Mouse (Mus musculus): ENCODE measurements around the gene Crhbp. TPM values are rescaled to one million over a fixed set of nuclear protein-coding genes. Genes with fewer than 3 reads are reported as not detected.

The Crhbp gene
- 0.16 and 0.18 TPM in 2 replicates for polyA plus RNA-seq (2015; fragmentation: Nextera tagmentation; extraction: Ambion mirVana)

DNA sequence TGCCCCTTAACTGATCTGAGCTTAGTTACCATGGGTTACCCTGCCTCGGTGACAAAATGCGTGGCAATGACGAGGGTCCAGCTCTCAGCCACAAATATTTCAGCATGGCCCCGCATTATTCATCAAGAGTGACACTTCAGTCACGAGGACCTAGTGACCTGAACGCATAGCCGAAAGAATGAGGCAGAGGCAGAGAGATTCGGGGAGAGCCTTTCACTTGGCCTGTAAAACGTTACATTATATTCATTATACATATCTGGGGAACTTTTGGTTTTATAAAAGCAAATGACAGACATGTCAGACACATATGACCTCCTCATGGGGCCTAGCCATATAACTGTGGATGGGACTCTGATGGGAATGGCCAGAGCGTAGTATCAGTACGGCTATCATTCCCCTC lies at the start of gene Crhbp:
TSS of gene Crhbp (minus strand) at position 101 of the 400 bp plus-strand sequence.
- 52% methylated on average over 11 of the region's 11 CpGs for WGBS (ENCODE audit: insufficient replicate concordance)
- Histone ChIP-seq H3K4me2 (peak within 1 kb of the TSS; percentile 40), H3K9ac (no peak within 1 kb of the TSS), H3K36me3 (replicated peaks) (no peaks in the 10 kb centered on the region), H3K9me3 (replicated peaks) (no peaks in the 10 kb centered on the region), H3K4me1 (replicated peaks) (no peaks in the 10 kb centered on the region), H3K27me3 (peaks cover 62% of the 10 kb centered on the region), H3K4me3 (replicated peaks) (no peak within 1 kb of the TSS), H3K27ac (replicated peaks) (no peak within 1 kb of the TSS)
- ATAC-seq (ENCODE audit: insufficient read depth) = no peak

DNA sequence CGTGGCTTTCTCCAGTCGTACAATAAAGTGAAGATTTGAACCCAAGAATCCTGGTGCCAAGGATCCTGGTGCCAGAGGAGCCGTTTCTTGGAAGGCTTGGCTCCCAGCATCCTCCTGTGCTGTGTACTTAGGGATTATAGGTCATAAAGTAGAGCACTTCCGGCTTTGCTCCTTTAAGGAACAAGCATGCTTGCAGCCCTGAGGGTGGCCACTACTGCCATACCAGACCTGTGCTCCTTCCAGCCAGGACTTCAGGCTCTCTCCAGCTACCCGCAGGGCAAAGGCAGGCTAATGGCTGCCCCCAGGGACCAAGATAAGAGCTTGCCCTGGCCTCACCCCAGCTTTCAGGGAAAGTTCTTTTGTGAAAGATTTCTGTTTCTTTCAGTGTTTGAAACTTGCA lies 48.6 kb upstream of the Crhbp start:
- Histone ChIP-seq H3K4me3 (replicated peaks) (no peak overlapping the region), H3K9ac (no peak overlapping the region), H3K4me2 (no peak overlapping the region), H3K36me3 (replicated peaks) (no peaks in the 10 kb centered on the region), H3K9me3 (replicated peaks) (no peaks in the 10 kb centered on the region), H3K27me3 (no peaks in the 10 kb centered on the region; the same call in 1 of the 2 replicates), H3K27ac (replicated peaks) (no peak overlapping the region), H3K4me1 (replicated peaks) (no peaks in the 10 kb centered on the region)
- no peak for ATAC-seq (ENCODE audit: insufficient read depth)
- 52% methylated on average over 5 of the region's 5 CpGs for WGBS (ENCODE audit: insufficient replicate concordance)

DNA sequence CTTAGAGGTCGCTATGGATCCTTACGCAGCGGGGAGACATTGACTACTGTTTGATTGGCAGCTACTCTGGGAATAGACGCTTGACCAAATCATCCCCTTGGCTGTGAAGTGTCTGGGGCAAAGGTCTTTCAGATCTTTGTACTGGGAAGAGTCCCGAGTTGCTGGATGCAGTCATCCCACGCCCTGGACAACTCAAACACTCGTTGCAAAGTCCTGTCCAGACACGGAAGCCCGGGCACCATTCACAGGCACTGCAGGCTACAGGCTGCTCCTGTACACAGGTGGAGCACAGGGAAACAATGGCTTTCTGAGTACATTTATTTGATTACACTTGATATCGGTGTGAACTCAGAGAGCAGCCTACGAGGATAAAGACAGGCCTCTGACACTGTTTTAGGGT lies 46.6 kb upstream of the Crhbp start:
- H3K4me3 ChIP-seq (replicated peaks) = no peak overlapping the region
- no peaks in the 10 kb centered on the region for H3K36me3 ChIP-seq (replicated peaks)
- H3K27ac ChIP-seq (replicated peaks) = no peak overlapping the region
- no peak overlapping the region for H3K4me2 ChIP-seq
- peaks cover 5% of the 10 kb centered on the region for H3K27me3 ChIP-seq
- WGBS (ENCODE audit: insufficient replicate concordance) = 58% methylated on average over 11 of the region's 11 CpGs
- H3K4me1 ChIP-seq (replicated peaks) = no peaks in the 10 kb centered on the region
- no peaks in the 10 kb centered on the region for H3K9me3 ChIP-seq (replicated peaks)
- H3K9ac ChIP-seq = no peak overlapping the region
- no peak for ATAC-seq (ENCODE audit: insufficient read depth)

DNA sequence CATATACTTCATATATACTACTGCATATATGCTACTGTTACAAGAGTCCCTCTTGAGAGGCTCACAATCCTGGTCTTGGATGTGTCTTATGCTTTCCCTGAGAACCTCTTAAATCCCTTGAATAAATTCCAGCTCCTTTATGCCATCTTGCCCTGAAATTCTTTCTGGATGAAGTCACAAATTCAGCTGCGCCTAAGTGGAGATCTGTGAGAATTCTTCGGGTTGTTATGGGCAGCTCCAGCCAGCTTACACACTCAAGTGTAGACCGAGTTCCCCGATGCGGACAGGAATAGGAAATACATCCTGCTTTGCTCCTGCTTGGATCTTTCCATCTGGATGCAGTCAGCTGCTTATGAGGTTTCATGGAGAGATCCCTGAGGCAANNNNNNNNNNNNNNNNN lies 39.9 kb upstream of the Crhbp start:
- Histone ChIP-seq H3K4me1 (replicated peaks) (no peaks in the 10 kb centered on the region), H3K4me3 (replicated peaks) (no peak overlapping the region), H3K27me3 (peaks cover 17% of the 10 kb centered on the region), H3K4me2 (no peak overlapping the region), H3K27ac (replicated peaks) (no peak overlapping the region), H3K9me3 (replicated peaks) (no peaks in the 10 kb centered on the region), H3K36me3 (replicated peaks) (no peaks in the 10 kb centered on the region), H3K9ac (no peak overlapping the region)
- no peak for ATAC-seq (ENCODE audit: insufficient read depth)
- whole genome bisulfite sequencing (ENCODE audit: insufficient replicate concordance) = 50% methylated on average over 5 of the region's 5 CpGs

DNA sequence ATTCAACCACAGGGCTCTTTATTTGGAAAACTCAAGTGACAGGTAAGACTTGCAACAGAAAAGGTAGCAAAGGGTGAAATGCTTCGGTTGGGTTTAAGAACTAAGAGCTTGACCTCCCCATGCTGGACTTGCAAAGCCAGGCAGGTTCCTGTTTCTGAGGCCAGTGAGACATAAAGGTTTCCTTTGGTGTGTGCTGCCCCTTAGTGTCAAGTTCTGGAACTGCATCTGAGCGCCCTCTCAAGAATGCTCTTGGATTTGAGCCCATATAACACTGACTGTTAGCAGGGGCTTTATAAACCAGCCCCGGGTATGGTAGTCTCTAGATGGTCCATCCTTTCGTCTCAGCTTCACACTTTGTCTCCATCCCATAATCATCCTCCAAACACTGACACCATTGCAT lies 36.7 kb upstream of the Crhbp start:
- ATAC-seq (ENCODE audit: insufficient read depth) = no peak
- Histone ChIP-seq H3K4me2 (no peak overlapping the region), H3K36me3 (replicated peaks) (no peaks in the 10 kb centered on the region), H3K9ac (no peak overlapping the region), H3K4me3 (replicated peaks) (no peak overlapping the region), H3K27me3 (peaks cover 23% of the 10 kb centered on the region), H3K9me3 (replicated peaks) (no peaks in the 10 kb centered on the region), H3K27ac (replicated peaks) (no peak overlapping the region), H3K4me1 (replicated peaks) (peaks cover 6% of the 10 kb centered on the region; the same call in 1 of the 2 replicates)
- 2% methylated on average over 4 of the region's 4 CpGs for WGBS (ENCODE audit: insufficient replicate concordance)

DNA sequence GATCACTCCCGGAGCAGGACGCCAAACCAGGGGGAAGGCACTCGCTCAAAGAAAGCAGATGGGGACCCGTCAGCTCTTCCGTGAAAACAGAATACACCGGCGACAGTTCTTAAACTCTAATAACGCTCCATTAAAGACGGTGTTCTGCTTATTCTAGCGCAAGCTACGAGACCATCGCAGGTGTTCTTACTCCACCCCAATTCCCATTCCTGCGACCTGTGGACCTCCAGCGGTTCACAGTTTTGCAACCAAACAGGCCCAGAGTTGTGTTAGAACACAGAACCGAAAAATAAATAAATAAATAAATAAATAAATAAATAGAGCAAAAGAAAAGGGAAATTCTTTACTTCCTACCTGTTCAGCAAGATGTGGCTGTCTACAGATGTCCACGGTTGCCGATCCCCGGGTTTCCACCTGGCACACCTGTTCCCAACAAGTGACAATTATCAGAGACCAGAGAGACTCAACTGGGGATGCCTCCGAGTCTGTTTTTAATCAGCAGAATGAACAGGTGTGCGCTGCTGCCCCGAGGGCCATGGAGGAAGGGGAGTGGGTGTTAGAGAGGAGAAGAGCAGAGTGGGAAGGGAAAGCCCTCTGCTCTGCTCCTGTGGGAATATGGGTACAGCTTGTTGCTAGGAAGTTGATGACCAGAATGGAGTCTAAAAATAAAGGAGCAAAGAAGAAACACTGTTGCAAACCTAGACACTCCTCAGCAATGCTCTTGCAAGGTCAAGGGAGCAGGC lies 34.1 kb upstream of the Crhbp start, which contains the start of gene S100z:
TSS of gene S100z (minus strand) at position 51 of the 743 bp plus-strand sequence.
- WGBS (ENCODE audit: insufficient replicate concordance) = 83% methylated on average over 21 of the region's 21 CpGs
- Histone ChIP-seq H3K4me2 (no peak within 1 kb of the TSS), H3K4me1 (replicated peaks) (peaks cover 32% of the 10 kb centered on the region), H3K27ac (replicated peaks) (no peak within 1 kb of the TSS), H3K9me3 (replicated peaks) (no peaks in the 10 kb centered on the region), H3K27me3 (peaks cover 17% of the 10 kb centered on the region), H3K9ac (no peak within 1 kb of the TSS), H3K4me3 (replicated peaks) (no peak within 1 kb of the TSS), H3K36me3 (replicated peaks) (no peaks in the 10 kb centered on the region)
- no peak for ATAC-seq (ENCODE audit: insufficient read depth)

DNA sequence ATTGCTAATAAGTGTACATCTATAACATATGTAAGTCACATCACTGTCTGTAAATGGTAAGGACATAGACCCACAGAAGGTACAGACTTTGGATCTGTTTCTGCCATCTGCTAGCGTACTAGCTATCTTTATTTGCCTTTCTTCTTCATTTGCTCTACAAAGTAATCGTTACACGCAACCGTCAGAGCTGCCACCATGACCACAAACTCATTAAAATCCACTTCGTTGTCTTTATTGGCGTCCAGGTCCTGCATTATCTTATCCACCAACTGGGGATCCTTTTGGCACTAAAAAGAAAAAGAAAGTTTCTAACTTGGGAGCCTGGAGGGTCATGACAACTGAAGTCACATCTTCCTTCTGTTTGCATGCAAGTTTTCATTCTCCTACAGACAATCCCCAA lies 32.4 kb upstream of the Crhbp start:
- 31% methylated on average over 6 of the region's 6 CpGs for WGBS (ENCODE audit: insufficient replicate concordance)
- Histone ChIP-seq H3K9ac (no peak overlapping the region), H3K4me2 (no peak overlapping the region), H3K27me3 (peaks cover 11% of the 10 kb centered on the region; the same call in 1 of the 2 replicates), H3K4me1 (replicated peaks) (peaks cover 34% of the 10 kb centered on the region), H3K9me3 (replicated peaks) (no peaks in the 10 kb centered on the region), H3K36me3 (replicated peaks) (no peaks in the 10 kb centered on the region), H3K27ac (replicated peaks) (no peak overlapping the region), H3K4me3 (replicated peaks) (no peak overlapping the region)
- ATAC-seq (ENCODE audit: insufficient read depth) = no peak

DNA sequence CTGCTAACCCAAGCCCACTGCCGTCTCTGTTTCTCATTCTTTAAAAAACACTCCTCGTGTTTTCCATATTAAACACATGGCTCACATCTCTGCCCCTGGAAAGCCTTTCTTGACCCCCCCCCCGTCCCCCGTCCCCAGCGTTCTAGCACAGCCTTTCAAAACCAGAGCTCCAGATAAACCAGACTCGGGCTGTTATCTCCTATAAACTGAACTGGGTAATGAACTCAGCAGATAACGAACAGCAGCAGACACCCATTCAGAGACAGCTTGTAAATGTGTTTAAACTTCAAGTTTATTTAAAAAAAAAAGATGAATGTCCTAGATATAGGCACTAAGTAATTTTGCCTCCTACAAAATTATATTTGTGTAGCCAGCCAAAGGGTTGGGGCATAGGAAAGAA lies 30.4 kb upstream of the Crhbp start:
- Histone ChIP-seq H3K27ac (replicated peaks) (peak overlapping the region; percentile 34; the same call in 1 of the 2 replicates), H3K36me3 (replicated peaks) (no peaks in the 10 kb centered on the region), H3K4me2 (peak overlapping the region; percentile 32), H3K9ac (no peak overlapping the region), H3K27me3 (peaks cover 11% of the 10 kb centered on the region; the same call in 1 of the 2 replicates), H3K9me3 (replicated peaks) (no peaks in the 10 kb centered on the region), H3K4me3 (replicated peaks) (no peak overlapping the region), H3K4me1 (replicated peaks) (peaks cover 34% of the 10 kb centered on the region)
- peak; percentile 63 for ATAC-seq (ENCODE audit: insufficient read depth)
- 23% methylated on average over 7 of the region's 7 CpGs for WGBS (ENCODE audit: insufficient replicate concordance)

DNA sequence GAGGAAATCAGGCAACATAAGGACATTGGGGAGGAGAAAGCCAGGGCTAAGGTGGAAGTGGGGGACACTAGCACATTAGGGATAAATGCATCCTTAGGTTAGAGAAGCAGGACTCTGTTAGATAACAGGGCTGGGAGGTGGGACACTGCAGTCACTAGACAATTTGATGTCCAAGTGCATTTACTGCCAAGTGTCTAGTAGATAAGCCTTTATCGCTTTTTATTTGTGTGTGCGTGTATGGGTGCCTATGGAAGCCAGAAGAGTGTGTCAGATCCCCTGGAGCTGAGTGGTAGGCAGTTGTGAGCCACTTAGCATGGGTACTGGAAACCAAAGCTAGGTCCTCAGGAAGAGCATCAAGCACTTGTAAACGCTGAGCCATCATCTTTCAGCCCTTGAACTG lies 29.6 kb upstream of the Crhbp start:
- H3K4me2 ChIP-seq = peak overlapping the region; percentile 32
- H3K4me1 ChIP-seq (replicated peaks) = peaks cover 34% of the 10 kb centered on the region
- no peak overlapping the region for H3K9ac ChIP-seq
- H3K27me3 ChIP-seq = peaks cover 9% of the 10 kb centered on the region; the same call in 1 of the 2 replicates
- no peaks in the 10 kb centered on the region for H3K9me3 ChIP-seq (replicated peaks)
- H3K4me3 ChIP-seq (replicated peaks) = no peak overlapping the region
- 25% methylated on average over 3 of the region's 3 CpGs for WGBS (ENCODE audit: insufficient replicate concordance)
- H3K27ac ChIP-seq (replicated peaks) = peak overlapping the region; percentile 34; the same call in 1 of the 2 replicates
- no peaks in the 10 kb centered on the region for H3K36me3 ChIP-seq (replicated peaks)
- ATAC-seq (ENCODE audit: insufficient read depth) = peak; percentile 82

DNA sequence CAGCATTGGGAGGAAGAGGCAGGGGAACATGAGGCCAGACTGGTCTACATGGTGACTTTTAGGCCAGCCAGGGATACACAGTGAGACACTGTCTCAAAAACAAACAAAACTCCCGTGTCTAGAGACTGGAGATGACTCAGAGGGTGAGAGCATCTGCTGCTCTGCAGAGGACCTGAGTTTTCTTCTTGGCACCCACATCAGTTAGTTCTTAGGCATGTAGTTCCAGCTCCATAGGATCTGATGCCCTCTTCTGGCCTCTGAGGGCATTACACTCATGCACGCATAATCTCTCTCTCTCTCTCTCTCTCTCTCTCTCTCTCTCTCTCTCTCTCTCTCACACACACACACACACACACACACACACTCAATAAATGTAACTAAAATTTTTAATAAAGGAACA lies 26.2 kb upstream of the Crhbp start:
- no peak overlapping the region for H3K4me2 ChIP-seq
- H3K4me1 ChIP-seq (replicated peaks) = peaks cover 23% of the 10 kb centered on the region
- H3K9me3 ChIP-seq (replicated peaks) = no peaks in the 10 kb centered on the region
- no peaks in the 10 kb centered on the region for H3K36me3 ChIP-seq (replicated peaks)
- no peaks in the 10 kb centered on the region for H3K27me3 ChIP-seq
- WGBS (ENCODE audit: insufficient replicate concordance) = 62% methylated on average over 2 of the region's 2 CpGs
- H3K4me3 ChIP-seq (replicated peaks) = no peak overlapping the region
- ATAC-seq (ENCODE audit: insufficient read depth) = no peak
- no peak overlapping the region for H3K27ac ChIP-seq (replicated peaks)
- H3K9ac ChIP-seq = no peak overlapping the region

DNA sequence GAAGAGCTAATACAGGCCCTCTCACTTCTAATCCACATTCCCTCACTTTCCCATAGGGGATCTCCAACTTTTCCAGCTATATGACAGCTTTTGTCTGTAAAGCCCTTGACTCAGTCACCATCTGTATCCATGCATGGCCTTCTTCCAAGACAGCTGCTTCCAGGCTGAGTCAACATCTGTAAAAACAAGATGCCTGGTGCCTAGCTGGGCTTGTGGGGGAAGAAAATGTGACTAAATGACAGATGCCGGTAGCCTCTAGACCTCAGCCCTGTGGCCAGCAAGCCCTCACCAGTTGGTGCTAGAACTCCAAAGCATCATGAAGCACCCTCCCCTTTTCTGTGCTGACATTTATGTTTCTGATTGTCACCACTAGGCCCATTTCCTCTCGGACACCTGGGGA lies 6.8 kb upstream of the Crhbp start:
- H3K27me3 ChIP-seq = peaks cover 8% of the 10 kb centered on the region; the same call in 1 of the 2 replicates
- H3K9me3 ChIP-seq (replicated peaks) = no peaks in the 10 kb centered on the region
- ATAC-seq (ENCODE audit: insufficient read depth) = no peak
- no peaks in the 10 kb centered on the region for H3K36me3 ChIP-seq (replicated peaks)
- H3K9ac ChIP-seq = no peak overlapping the region
- no peak overlapping the region for H3K27ac ChIP-seq (replicated peaks)
- no peak overlapping the region for H3K4me2 ChIP-seq
- H3K4me3 ChIP-seq (replicated peaks) = no peak overlapping the region
- 54% methylated on average over 2 of the region's 2 CpGs for WGBS (ENCODE audit: insufficient replicate concordance)
- no peaks in the 10 kb centered on the region for H3K4me1 ChIP-seq (replicated peaks)

Data from liver, embryonic 15.5 days (tissue).